In the genomic region with DNA sequence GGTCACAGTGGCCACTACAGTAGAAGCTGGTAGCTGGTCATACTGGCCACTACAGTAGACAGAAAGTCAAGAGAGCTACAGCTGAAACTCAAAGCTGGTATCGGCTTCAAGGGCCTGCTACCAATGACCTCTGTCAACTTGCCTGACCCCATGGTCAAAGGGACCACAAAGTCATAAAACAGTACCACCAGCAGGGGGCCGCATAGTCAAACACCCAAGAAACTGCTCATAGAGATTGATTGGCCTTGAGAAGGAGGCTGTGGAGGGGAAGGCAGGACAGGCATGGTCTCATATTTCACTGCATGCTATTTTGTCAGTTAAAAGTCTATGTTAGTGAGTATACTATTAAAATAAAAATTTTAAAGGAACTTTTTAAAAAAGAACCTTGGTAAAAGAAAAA, we compare ENCODE assay signal across 8 mouse cellular contexts. TPM values are rescaled to one million over a fixed set of nuclear protein-coding genes. Genes with fewer than 3 reads are reported as not detected.
DNase-seq lines count a peak whose midpoint lies in the region; ATAC-seq lines count a peak whose summit lies in the region.

No protein-coding gene starts in this region.

- peak; percentile 75 for ATAC-seq in megakaryocyte-erythroid progenitor cell, adult 5-6 weeks (replicated peaks; ENCODE audit: low FRiP score, low TSS enrichment, poor library complexity, severe bottlenecking)
- ATAC-seq in frontal cortex, adult (ENCODE audit: low TSS enrichment) = no peak

- peak; percentile 27 for DNase-seq in layer of hippocampus, adult 11-12 months (ENCODE audit: low spot score)
- no peak for DNase-seq in layer of hippocampus, postnatal 14 days (ENCODE audit: low spot score in 2 of 2)
- peak; percentile 27 for DNase-seq in MN1 (ENCODE audit: low spot score)
- DNase-seq in embryo, embryonic 10 days (ENCODE audit: low spot score) = peak; percentile 78
- peak; percentile 69 for DNase-seq in kidney, postnatal 14 days
- no peak for DNase-seq in Muller cell, postnatal 12 days (ENCODE audit: inconsistent ontology term)

RNA-seq across cellular contexts. Expression of a gene that starts 27.5 kb away (rescaled TPM):
- 10 to 100 TPM; 16.0 to 19.8 TPM for total RNA-seq in layer of hippocampus, postnatal 14 days (2021)
- 16.5 and 18.1 TPM in 2 replicates for total RNA-seq in megakaryocyte-erythroid progenitor cell, adult 5-6 weeks (2014; fragmentation: Nextera tagmentation)
- 1.3 and 10.6 TPM in 2 replicates for total RNA-seq in megakaryocyte-erythroid progenitor cell, adult 5-6 weeks (2017)

RNA-seq across cellular contexts. Expression of a gene that starts 56.1 kb away (rescaled TPM):
- 10 to 100 TPM; 59.7 to 67.2 TPM for total RNA-seq in layer of hippocampus, postnatal 14 days (2021)
- 87.6 and 103 TPM in 2 replicates for total RNA-seq in megakaryocyte-erythroid progenitor cell, adult 5-6 weeks (2014; fragmentation: Nextera tagmentation)
- 320 and 325 TPM in 2 replicates for total RNA-seq in megakaryocyte-erythroid progenitor cell, adult 5-6 weeks (2017)

Comparison
In these comparisons a context has a peak if more than half of its experiments do, and no peak if none do; other contexts are left out.
1. DNase-seq: peak in layer of hippocampus, adult 11-12 months (single experiment), MN1 (single experiment), embryo, embryonic 10 days (single experiment) and kidney, postnatal 14 days (single experiment); none in layer of hippocampus, postnatal 14 days (0 of 2) and Muller cell, postnatal 12 days (single experiment).